Mouse (Mus musculus) lung, adult 2 months (tissue): ENCODE results near the gene Pnpla8.

Source experiments
- CTCF ChIP-seq: fragments of 200-500 bp; IDR thresholded peaks from 2 replicates; pipeline ENCODE4 v1.5.1; 2011; ENCODE audit warnings: mild to moderate bottlenecking, low read length, control low read depth; ENCODE audit not compliant: insufficient read depth
- POLR2A ChIP-seq: fragments of 200-500 bp; IDR thresholded peaks from 2 replicates; pipeline ENCODE4 v1.6.1; 2011; ENCODE audit warnings: low read depth, mild to moderate bottlenecking, control low read depth, low read length, borderline replicate concordance; ENCODE audit errors: extremely low read depth

- TF ChIP-seq POLR2A (no peak), CTCF (no peak)
These were observed 106.3 kb downstream of the Pnpla8 start for GRCm38 (mm10) chr12:44327452-44327851.
